Mouse (Mus musculus) small intestine, adult 2 months (tissue): ENCODE measurements around the gene Hoxa9. TPM values are rescaled to one million over a fixed set of nuclear protein-coding genes. Genes with fewer than 3 reads are reported as not detected.

ENCODE experiments used
- H3K27ac ChIP-seq: fragments of 200-500 bp; 2 replicates; pipeline ENCODE4 v1.5.1; 2012; ENCODE audit warnings: low read depth, low read length, control low read depth, inconsistent platforms; ENCODE audit not compliant: insufficient read depth
- H3K27me3 ChIP-seq: fragments of 200-500 bp; 2 replicates; pipeline ENCODE4 v1.6.1; 2012; ENCODE audit warnings: mild to moderate bottlenecking, moderate library complexity, low read length, inconsistent platforms; ENCODE audit not compliant: control insufficient read depth, insufficient read depth
- H3K36me3 ChIP-seq: fragments of 200-500 bp; 2 replicates; pipeline ENCODE4 v1.6.1; 2012; ENCODE audit warnings: mild to moderate bottlenecking, low read length, control low read depth, inconsistent platforms; ENCODE audit not compliant: control insufficient read depth, insufficient read depth
- H3K4me1 ChIP-seq: fragments of 200-500 bp; 2 replicates; pipeline ENCODE4 v1.6.1; 2012; ENCODE audit warnings: low read length, inconsistent platforms, mixed read lengths; ENCODE audit not compliant: control insufficient read depth, insufficient read depth, insufficient read length
- H3K4me3 ChIP-seq: fragments of 200-500 bp; 2 replicates; pipeline ENCODE4 v1.5.1; 2012; ENCODE audit warnings: low read depth, mild to moderate bottlenecking, control low read depth, inconsistent platforms, low read length, moderate library complexity
- CTCF ChIP-seq: fragments of 200-500 bp; IDR thresholded peaks from 2 replicates; pipeline ENCODE4 v1.5.1; 2012; ENCODE audit warnings: low read depth, mild to moderate bottlenecking, control low read depth, inconsistent platforms, low read length, moderate library complexity, mixed read lengths; ENCODE audit not compliant: insufficient replicate concordance, insufficient read length; ENCODE audit errors: extremely low read depth
- POLR2A ChIP-seq: fragments of 200-500 bp; IDR thresholded peaks from 2 replicates; pipeline ENCODE4 v1.6.1; 2012; ENCODE audit warnings: low read depth, mild to moderate bottlenecking, control low read depth, inconsistent platforms, low read length, moderate library complexity
- WGBS: fragments of 180-500 bp; shearing (Covaris S2); methylation state at CpG from one replicate; pipeline ENCODE4 v1.1.7; 2018; 5-methylcytosine and 5-hydroxymethylcytosine counted together
- polyA plus RNA-seq: library from polyadenylated mRNA; depleted of rRNA; stranded (reverse); fragments of >200 nt; gene quantifications from 2 replicates; pipeline ENCODE4 v1.2.3, GENCODE M21; 2012

Gene Hoxa9
- polyA plus RNA-seq, 1 experiment, result not detected

GRCm38 (mm10) chr6:52252775-52253376 lies 22.0 kb upstream of the Hoxa9 start:
- H3K4me3 ChIP-seq, result no peak overlapping the region
- H3K4me1 ChIP-seq, result peaks cover 2% of the 10 kb centered on the region; the same call in 1 of the 2 replicates
- TF ChIP-seq POLR2A (no peak), CTCF (no peak)
- WGBS, result 5% methylated on average over 35 of the region's 35 CpGs
- H3K27ac ChIP-seq, result no peak overlapping the region
- no peaks in the 10 kb centered on the region for H3K36me3 ChIP-seq
- H3K27me3 ChIP-seq, result peaks cover 70% of the 10 kb centered on the region

GRCm38 (mm10) chr6:52252016-52252774 lies 21.3 kb upstream of the Hoxa9 start:
- H3K27me3 ChIP-seq, result peaks cover 71% of the 10 kb centered on the region
- no peaks in the 10 kb centered on the region for H3K36me3 ChIP-seq
- no peak overlapping the region for H3K27ac ChIP-seq
- H3K4me3 ChIP-seq, result no peak overlapping the region
- H3K4me1 ChIP-seq, result peaks cover 2% of the 10 kb centered on the region; the same call in 1 of the 2 replicates
- no peak for TF ChIP-seq CTCF
- no peak for TF ChIP-seq POLR2A
- WGBS, result 9% methylated on average over 24 of the region's 24 CpGs

- 11% methylated on average over 7 of the region's 7 CpGs for WGBS
- no peak for TF ChIP-seq POLR2A
- no peak for TF ChIP-seq CTCF
- Histone ChIP-seq H3K4me3 (no peak overlapping the region), H3K4me1 (peaks cover 2% of the 10 kb centered on the region; the same call in 1 of the 2 replicates), H3K36me3 (no peaks in the 10 kb centered on the region), H3K27me3 (peaks cover 77% of the 10 kb centered on the region), H3K27ac (no peak overlapping the region)
Measured at GRCm38 (mm10) chr6:52251177-52251879, 20.4 kb upstream of the Hoxa9 start.

- H3K27me3 ChIP-seq, result peaks cover 88% of the 10 kb centered on the region
- WGBS, result 7% methylated on average over 4 of the region's 4 CpGs
- H3K4me1 ChIP-seq, result peaks cover 2% of the 10 kb centered on the region; the same call in 1 of the 2 replicates
- H3K27ac ChIP-seq, result no peak overlapping the region
- no peaks in the 10 kb centered on the region for H3K36me3 ChIP-seq
- no peak overlapping the region for H3K4me3 ChIP-seq
- TF ChIP-seq POLR2A (no peak), CTCF (no peak)
Measured at GRCm38 (mm10) chr6:52249826-52250225, 18.9 kb upstream of the Hoxa9 start.

GRCm38 (mm10) chr6:52249415-52249738 lies 18.5 kb upstream of the Hoxa9 start:
- no peak overlapping the region for H3K27ac ChIP-seq
- peaks cover 92% of the 10 kb centered on the region for H3K27me3 ChIP-seq
- H3K4me3 ChIP-seq, result no peak overlapping the region
- no peak for TF ChIP-seq POLR2A
- no peak for TF ChIP-seq CTCF
- no peaks in the 10 kb centered on the region for H3K36me3 ChIP-seq
- WGBS, result 2% methylated on average over 16 of the region's 16 CpGs
- peaks cover 2% of the 10 kb centered on the region; the same call in 1 of the 2 replicates for H3K4me1 ChIP-seq

GRCm38 (mm10) chr6:52248638-52249414 lies 17.9 kb upstream of the Hoxa9 start:
- Histone ChIP-seq H3K27me3 (peaks cover 92% of the 10 kb centered on the region), H3K27ac (no peak overlapping the region), H3K4me3 (no peak overlapping the region), H3K36me3 (no peaks in the 10 kb centered on the region), H3K4me1 (peaks cover 2% of the 10 kb centered on the region; the same call in 1 of the 2 replicates)
- 4% methylated on average over 27 of the region's 27 CpGs for WGBS
- TF ChIP-seq CTCF, result no peak
- TF ChIP-seq POLR2A, result no peak
